Mouse (Mus musculus) Muller cell, postnatal 12 days (primary cell): ENCODE data around the gene Il31ra.

Source experiments
- DNase-seq: peaks from one replicate; pipeline ENCODE4 v3.0.0-alpha.2; 2015; ENCODE audit errors: inconsistent ontology term

Il31ra gene

GRCm38 (mm10) chr13:112507691-112508090, 86.5 kb downstream of the Il31ra start:
- DNase-seq: no peak

GRCm38 (mm10) chr13:112506766-112507165, 87.4 kb downstream of the Il31ra start:
- no peak for DNase-seq

GRCm38 (mm10) chr13:112505436-112505835, 88.7 kb downstream of the Il31ra start:
- DNase-seq: no peak

DNA sequence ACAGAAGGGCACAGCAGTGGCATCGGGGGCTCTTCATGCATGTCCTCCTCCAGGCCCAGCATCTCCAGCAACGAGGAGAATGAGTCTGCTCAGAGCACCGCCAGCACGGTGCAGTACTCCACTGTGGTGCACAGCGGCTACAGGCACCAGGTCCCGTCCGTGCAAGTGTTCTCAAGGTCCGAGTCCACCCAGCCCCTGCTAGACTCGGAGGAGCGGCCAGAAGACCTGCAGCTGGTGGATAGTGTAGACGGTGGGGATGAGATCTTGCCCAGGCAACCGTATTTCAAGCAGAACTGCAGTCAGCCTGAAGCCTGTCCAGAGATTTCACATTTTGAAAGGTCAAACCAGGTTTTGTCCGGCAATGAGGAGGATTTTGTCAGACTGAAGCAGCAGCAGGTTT, 90.3 kb downstream of the Il31ra start:
- DNase-seq: no peak

DNA sequence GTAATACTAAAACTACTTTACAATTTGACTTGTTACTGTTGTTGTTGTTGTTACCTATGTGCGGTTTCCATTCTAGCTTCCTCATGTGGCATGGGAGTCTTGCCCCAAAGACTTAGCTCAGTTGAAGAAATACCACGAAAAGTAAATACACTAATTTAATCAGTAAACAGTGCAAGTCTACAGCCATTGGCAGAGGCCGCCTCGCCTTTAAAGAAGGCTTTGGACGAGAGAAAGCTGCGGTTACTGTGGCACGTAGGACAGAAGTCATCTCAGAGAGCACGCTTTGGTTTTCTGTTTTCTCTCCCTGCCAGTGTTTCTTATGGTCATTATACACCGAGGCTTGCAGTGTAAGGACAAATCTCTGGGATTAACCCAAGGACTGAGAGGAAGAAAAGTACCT, 93.7 kb downstream of the Il31ra start:
- DNase-seq: no peak

GRCm38 (mm10) chr13:112500027-112500426, 94.1 kb downstream of the Il31ra start:
- DNase-seq: no peak

DNA sequence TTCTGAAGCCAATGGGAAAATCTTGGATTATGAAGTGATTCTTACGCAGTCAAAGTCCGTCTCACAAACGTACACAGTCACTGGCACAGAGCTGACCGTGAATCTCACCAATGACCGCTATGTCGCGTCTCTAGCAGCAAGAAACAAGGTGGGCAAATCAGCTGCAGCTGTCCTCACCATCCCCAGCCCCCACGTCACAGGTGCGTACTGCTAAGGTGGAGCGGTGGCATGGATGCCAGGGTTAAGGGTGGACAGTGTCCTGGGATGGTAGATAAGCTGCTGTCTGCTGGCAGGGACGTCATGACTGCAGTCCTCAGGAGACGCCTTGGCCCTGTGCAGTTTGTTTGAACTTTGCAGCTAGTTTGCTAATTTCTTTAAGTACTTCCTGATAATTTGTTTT, 99.6 kb downstream of the Il31ra start:
- DNase-seq: no peak

GRCm38 (mm10) chr13:112492285-112492678, 101.9 kb downstream of the Il31ra start:
- no peak for DNase-seq

DNA sequence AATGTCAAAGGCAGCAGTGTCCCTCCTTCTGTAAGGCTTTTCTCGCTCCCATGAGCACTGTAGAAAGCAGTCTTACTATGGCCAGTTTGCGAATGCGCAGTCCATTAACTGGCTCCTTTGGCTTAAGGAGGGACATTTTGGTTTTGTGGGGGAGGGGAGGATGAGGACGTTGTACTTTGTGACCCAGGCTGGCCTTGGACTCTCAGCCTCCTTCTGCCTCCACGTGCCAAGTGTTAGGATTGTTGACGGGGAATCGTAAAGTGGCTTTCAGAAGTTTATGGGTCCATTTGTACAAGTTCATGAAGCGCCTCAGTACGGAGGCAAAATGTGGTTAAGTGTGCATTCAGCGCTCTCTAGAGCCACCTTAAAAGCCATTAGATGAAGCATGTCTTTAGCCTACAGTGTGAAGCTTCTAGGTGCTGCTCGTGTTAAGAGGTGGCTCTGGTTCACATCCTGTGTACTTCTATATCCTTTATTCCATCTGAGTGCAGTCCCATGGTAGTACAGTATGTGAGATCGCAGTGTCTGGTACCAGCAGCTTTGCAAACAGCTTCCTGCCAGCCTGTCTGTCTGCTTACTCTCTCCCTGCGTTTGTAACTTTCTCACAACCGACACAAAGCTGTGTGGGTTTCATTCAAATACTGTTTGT, 102.4 kb downstream of the Il31ra start:
- DNase-seq: no peak

DNA sequence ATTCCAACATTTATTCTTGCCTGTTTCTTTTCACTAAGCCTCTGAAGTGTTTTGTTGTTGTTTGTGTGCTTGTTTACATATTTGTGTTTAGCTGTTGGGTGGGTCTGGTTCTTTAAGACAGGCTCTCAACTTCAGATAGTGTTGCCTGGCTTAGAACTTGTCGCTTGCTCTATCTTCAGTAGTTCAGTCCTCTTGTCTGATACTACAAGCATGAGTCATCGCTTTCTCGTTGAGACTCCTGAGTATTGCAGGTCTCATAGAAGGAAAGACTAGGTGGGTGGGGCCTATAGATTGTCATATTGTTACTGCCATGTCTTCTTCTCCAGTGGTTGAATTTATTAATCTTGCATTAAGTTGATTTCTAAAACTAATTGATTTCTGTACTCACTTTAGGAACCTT, 104.1 kb downstream of the Il31ra start:
- no peak for DNase-seq

GRCm38 (mm10) chr13:112486676-112487075, 107.5 kb downstream of the Il31ra start:
- no peak for DNase-seq

DNA sequence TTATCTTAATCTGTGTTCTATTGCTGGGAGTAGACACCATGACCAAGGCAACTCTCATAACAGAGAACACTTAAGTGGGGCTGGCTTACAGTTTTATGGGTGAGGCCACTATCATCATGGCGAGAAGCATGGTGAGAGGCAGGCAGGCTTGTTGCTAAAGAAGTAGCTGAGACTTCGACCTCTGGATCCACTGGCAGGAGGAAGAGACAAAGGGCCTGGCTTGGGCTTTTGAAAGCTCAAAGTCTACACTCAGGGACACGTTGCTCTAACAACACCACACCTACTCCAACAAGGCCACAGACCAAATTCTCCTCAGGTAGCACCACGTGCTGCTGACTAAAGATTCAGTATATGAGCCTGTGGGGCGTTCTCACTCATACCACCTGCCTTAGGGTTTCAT, 107.9 kb downstream of the Il31ra start:
- DNase-seq: no peak

DNA sequence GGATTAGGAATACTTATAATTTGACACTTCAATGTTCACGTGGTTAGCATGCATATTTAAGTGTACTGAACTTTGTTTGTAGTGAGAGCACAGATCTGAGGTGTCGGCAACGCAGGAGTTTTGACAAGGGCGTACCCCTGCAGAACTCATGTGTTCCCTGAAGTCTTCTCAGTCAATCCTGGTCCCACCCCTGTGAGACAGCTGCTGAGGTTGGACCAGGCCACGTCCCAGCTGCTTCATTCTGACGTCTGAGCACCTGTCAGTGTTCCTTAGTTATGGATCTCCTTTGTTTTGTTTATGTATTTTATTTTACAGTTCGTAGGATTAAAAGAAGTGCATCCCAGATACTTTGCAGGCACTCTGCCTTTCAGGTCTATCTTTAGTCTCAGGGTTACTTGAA, 111.1 kb downstream of the Il31ra start:
- no peak for DNase-seq

GRCm38 (mm10) chr13:112482525-112482924, 111.6 kb downstream of the Il31ra start:
- no peak for DNase-seq

DNA sequence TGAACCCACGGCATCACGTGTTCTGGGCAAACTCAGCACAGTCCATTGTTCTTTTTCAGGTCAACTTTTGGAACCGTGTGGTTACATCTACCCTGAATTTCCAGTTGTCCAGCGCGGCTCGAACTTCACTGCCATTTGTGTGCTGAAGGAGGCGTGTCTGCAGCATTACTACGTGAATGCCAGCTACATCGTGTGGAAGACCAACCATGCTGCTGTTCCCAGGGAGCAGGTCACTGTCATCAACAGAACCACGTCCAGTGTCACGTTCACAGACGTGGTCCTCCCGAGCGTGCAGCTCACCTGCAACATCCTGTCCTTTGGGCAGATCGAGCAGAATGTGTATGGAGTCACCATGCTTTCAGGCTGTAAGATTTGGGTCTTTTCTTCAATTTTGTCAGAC, 114.2 kb downstream of the Il31ra start:
- no peak for DNase-seq

DNA sequence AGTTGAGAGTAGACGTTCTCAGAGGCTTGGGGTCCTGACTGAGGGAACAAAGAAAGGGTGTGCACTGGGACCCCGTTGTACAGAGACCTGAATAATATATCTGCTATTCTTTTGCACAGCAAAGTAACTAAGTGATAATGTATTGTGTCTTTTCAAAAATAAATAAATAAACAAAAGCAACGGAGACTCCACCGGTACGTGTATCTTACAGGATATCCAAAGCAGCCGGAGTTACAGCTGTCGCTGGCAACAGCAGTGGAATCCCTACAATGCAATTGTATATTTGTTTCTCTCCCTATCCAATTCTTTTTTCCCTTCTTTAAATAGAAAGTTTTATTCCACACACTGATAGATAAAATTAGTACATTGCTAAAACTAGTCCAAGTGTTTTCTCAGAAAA, 115.1 kb downstream of the Il31ra start:
- DNase-seq: no peak

- no peak for DNase-seq
Measured at GRCm38 (mm10) chr13:112473757-112474755, 120.1 kb downstream of the Il31ra start.

- DNase-seq: no peak
Measured at GRCm38 (mm10) chr13:112472401-112473023, 121.6 kb downstream of the Il31ra start.

- DNase-seq: no peak
Measured at GRCm38 (mm10) chr13:112471201-112471600, 123.0 kb downstream of the Il31ra start.
